Mouse (Mus musculus) kidney, postnatal 36 days (tissue): ENCODE measurements around the gene Gm7995.
"Not testable (repeated sequence)": the region's sequence is repeated elsewhere in the genome, so short reads cannot be mapped to it uniquely, and the experiment has no call there.

Experiments
- DNase-seq, 2 experiments: peaks; one replicate each; pipeline ENCODE4 v3.0.0; 2021 to 2022; ENCODE audit warnings: mixed read lengths in 2 of 2

Gm7995 gene

DNA sequence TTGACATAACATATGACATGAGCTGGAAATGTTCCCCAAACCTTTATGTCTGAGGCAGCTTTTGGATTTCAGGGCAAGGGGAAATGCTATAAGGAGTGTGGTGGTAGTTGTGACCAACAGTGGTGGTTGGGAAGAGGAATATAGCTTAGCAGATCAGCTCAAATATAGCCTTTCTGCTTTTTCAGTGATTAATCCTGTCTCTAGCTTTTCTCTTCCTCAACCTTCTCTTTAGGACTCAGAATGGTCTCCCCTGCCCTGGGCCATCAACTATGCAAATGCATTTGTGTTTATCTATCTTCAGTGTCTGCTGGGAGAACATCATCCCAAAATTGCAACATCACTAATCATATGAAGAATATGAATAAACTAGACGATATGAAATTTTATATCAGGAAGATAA lies at the start of gene Gm7995:
TSS of gene Gm7995 (plus strand) at position 301 of the 400 bp plus-strand sequence.
- DNase-seq: not testable (repeated sequence)

- not testable (repeated sequence) for DNase-seq
These were observed 12.8 kb upstream of the Gm7995 start, which contains the start of gene Gm9611 for GRCm38 (mm10) chr14:42297258-42297657. Gm9611 (minus strand) TSS chr14:42297358.
